Mouse (Mus musculus) heart, adult 18-20 months (tissue): ENCODE data around the gene Ccnb2. TPM values are rescaled to one million over a fixed set of nuclear protein-coding genes. Genes with fewer than 3 reads are reported as not detected.
A peak's percentile ranks its signal among the peaks of the same experiment; 100 is the strongest.

Experiments used
- DNase-seq, 2 experiments: peaks; one replicate each; pipeline ENCODE4 v3.0.0; 2021 to 2022; ENCODE audit warnings: mixed read lengths in 1 of 2
- microRNA-seq, 2 experiments: library from miRNA; unstranded; fragments of <30 nt; microRNA quantifications; one replicate each; pipeline ENCODE4 v1.2.0; 2022
- total RNA-seq, 2 experiments: library from RNA; stranded (reverse); gene quantifications; 2 replicates each; pipeline ENCODE4 v1.2.3; 2021

Gene Ccnb2
- total RNA-seq, 2 experiments from 2014 or later = 0.54 to 0.67 TPM

- no peak for DNase-seq
Measured at GRCm38 (mm10) chr9:70384494-70384893, 36.9 kb downstream of the Ccnb2 start.

GRCm38 (mm10) chr9:70383750-70384149, 37.6 kb downstream of the Ccnb2 start:
- no peak for DNase-seq

DNA sequence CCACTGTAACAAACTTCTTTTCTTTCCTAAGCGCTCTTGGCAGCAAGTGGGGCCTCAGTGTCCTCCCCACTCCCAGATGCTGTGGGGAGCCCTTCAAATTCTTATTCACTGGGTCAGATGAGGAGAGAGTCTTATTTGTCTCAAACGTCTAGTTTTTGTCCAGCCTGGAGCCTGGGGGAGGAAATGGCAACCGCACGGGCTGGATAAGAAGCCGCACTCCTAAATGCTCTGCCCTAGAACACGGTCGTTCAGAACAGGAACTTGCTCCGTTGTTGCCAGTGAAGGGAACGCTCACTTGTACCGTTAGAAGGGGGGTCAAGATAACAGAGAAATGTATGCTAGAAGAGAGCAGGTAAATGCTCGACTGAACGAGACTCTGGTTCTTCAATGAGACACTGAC, 39.3 kb downstream of the Ccnb2 start:
- DNase-seq = peak in 1 of 2 experiments; percentile 22

DNA sequence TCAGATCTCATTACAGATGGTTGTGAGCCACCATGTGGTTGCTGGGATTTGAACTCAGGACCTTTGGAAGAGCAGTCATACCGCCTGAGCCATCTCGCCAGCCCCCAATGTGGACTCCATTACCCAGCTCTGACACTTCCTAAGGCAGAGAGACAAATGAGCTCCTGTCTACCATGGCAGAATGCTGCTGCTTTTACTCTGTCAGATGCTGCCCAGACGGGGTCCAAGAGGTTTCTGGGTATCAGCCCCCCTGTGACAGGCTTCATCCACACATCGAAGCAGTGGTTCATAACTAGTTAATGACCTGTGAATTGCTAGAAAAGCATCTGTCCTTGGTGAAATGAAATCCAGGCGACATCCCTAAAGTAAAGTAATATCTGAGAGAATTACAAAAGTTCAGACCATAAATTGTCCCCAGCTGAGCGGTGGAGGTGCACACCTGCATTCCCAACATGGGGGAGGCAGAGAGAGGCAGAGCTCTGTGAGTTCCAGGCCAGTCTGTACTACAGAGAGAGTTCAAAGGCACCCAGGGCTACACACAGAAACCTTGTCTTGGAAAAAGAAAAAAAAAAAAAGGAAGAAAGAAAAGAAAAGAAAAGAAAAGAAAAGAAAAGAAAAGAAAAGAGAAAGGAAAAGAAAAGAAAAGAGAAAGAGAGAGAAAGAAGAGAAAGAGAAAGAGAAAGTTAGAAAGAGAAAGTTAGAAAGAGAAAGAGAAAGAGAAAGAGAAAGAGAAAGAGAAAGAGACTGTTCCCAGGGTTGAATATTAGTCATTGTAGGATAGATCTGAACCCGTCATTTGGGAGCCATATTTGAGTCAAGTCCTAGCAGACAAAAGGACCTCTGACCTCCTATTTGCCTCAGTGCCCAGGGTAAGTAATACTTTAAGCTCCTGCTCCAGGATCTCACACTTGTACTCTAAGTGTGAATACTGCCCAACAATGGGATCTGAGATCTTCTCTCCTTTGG, 41.6 kb downstream of the Ccnb2 start:
- DNase-seq = no peak

- DNase-seq = no peak
Measured at GRCm38 (mm10) chr9:70371638-70372037, 49.7 kb downstream of the Ccnb2 start.

- peak in 1 of 2 experiments; percentile 45 for DNase-seq
Measured at GRCm38 (mm10) chr9:70366898-70367297, 54.4 kb downstream of the Ccnb2 start.

DNA sequence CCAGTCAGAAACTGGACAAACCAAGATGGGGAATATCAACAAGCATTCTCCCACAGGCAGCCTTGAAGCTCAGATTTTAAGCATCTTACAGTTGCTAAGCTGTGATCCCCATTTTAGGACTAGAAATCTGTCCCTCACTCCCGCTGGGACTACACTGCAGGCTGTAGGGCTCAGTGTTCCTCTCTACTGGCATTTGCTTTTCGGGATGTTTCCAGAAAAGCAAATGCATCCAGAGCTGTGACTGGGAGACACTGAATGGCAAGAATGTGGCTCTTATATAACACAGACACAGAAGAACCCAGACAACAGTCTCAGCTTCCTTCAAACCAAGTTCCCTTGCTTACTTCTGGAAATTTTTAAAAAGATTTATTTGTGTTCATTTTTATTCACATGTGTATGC, 55.4 kb downstream of the Ccnb2 start:
- DNase-seq = no peak

DNA sequence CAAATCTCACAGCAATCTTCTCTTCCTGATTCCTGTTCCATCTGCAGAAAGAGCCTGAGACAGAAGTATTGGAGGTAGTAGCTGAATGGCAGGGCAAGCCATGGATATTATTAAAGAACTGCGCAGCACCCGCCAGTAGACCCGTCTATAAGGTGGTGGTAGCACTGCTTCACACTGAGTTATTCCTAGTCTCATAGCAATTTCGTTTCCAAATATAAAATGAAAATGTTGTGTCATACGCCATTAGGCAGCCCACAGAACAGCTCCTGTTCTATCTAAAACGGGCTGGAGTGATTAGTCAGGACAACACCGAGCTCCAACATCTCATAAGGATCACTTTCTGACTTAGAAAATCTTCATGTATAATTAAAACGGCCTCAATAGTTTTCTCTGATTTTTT, 56.6 kb downstream of the Ccnb2 start:
- DNase-seq = no peak

GRCm38 (mm10) chr9:70359402-70360131, 61.8 kb downstream of the Ccnb2 start:
- DNase-seq = no peak

Small RNA genes within 50 kb of the gene (microRNA-seq; reads per million reads assigned to microRNA genes)
- gene Mir5626 = 0 reads per million in 2 experiments

Other genes with a start within 250 kb of the Ccnb2 start
- gene Myo1e, start 214.2 kb downstream of the Ccnb2 start, total RNA-seq = 10 to 100 TPM in 1 of 2 experiments, 1 to 10 TPM in 1; 9.7 to 11.2 TPM
- 10 to 100 TPM; 20.1 to 20.2 TPM for gene Rnf111, start 82.2 kb upstream of the Ccnb2 start, total RNA-seq
- gene Sltm, start 121.2 kb upstream of the Ccnb2 start, total RNA-seq = 10 to 100 TPM; 19.4 to 20.9 TPM
- gene Gm10642, start 234.7 kb upstream of the Ccnb2 start, total RNA-seq = under 1 TPM; 0.32 to 0.41 TPM
- 10 to 100 TPM; 35.7 to 37.9 TPM for gene Mindy2, start 235.6 kb upstream of the Ccnb2 start, total RNA-seq